14 mouse cellular contexts compared by ENCODE assay signal in the genomic region with DNA sequence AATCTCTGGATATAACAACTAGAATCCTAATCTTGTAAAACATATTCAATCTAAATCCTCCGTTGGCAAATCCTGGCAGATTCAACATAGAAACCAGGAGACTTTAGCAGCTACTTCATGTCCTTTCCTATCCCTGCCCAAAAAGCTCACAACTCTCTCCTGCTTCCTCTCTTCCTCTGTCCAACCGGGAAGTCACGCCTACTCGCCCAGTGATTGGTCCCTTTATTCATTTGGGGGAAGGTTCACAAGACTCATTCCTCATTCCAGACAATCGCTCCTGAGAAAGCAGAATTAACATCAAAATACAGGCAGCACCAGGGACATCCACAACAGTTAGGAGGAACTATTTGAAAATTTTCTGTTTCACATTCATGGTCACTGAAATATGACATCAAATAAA.
DNase-seq lines count a peak whose midpoint lies in the region; ATAC-seq lines count a peak whose summit lies in the region.
"Had no signal": no experiment of that assay in that cellular context is flagged by ENCODE, and none has a peak within 500 bp of the region (broad histone marks: within the 10 kb centered on the region; RNA-seq: fewer than 3 reads in every experiment).

No protein-coding gene starts in this region.

- H3K9ac ChIP-seq in hindbrain, embryonic 11.5 days (ENCODE audit: low read depth, low read length) = no peak overlapping the region
- H3K9ac ChIP-seq in midbrain, embryonic 16.5 days (ENCODE audit: low read depth, low read length) = no peak overlapping the region
- H3K9ac ChIP-seq: heart, embryonic 15.5 days; intestine, embryonic 15.5 days; liver, embryonic 14.5 days had no signal

- no peaks in the 10 kb centered on the region for H3K9me3 ChIP-seq in hindbrain, embryonic 11.5 days (ENCODE audit: control insufficient read depth, low read length)
- H3K9me3 ChIP-seq in midbrain, embryonic 16.5 days (replicated peaks; ENCODE audit: control insufficient read depth, low read length, poor library complexity, severe bottlenecking) = no peaks in the 10 kb centered on the region
- H3K9me3 ChIP-seq: heart, embryonic 15.5 days; intestine, embryonic 15.5 days had no signal

- no peak overlapping the region for H3K4me2 ChIP-seq in hindbrain, embryonic 11.5 days (replicated peaks; ENCODE audit: low read depth, low read length)
- no peak overlapping the region for H3K4me2 ChIP-seq in midbrain, embryonic 16.5 days (ENCODE audit: low read length)
- H3K4me2 ChIP-seq: heart, embryonic 15.5 days; intestine, embryonic 15.5 days had no signal

- ATAC-seq in hindbrain, embryonic 11.5 days (ENCODE audit: low FRiP score) = peak; percentile 80
- ATAC-seq in midbrain, embryonic 16.5 days = peak; percentile 42; the same call in 1 of the 2 replicates
- ATAC-seq in CD4-positive, CD25-positive, alpha-beta regulatory T cell, adult 4 months = no peak
- ATAC-seq: intestine, embryonic 15.5 days had no signal

- no peaks in the 10 kb centered on the region for H3K36me3 ChIP-seq in hindbrain, embryonic 11.5 days (ENCODE audit: control insufficient read depth, insufficient read depth, low read length)
- H3K36me3 ChIP-seq in midbrain, embryonic 16.5 days (ENCODE audit: control insufficient read depth, insufficient read depth, low read length) = no peaks in the 10 kb centered on the region
- H3K36me3 ChIP-seq: heart, embryonic 15.5 days; intestine, embryonic 15.5 days had no signal

- 15% methylated on average over 5 of the region's 5 CpGs for WGBS in hindbrain, embryonic 11.5 days
- 20% methylated on average over 5 of the region's 5 CpGs for WGBS in midbrain, embryonic 16.5 days

- DNase-seq in heart, adult 11 months = peak; percentile 89
- no peak for DNase-seq in heart, adult 8-10 months (ENCODE audit: low spot score)
- DNase-seq in ZHBTc4 (ENCODE audit: low read depth, low spot score) = peak; percentile 50
- DNase-seq in hindbrain, embryonic 11.5 days (ENCODE audit: low spot score) = peak; percentile 31
- no peak for DNase-seq in layer of hippocampus, postnatal 10 days (ENCODE audit: low spot score in 2 of 2)
- DNase-seq in cerebellum, adult 11-12 months = no peak
- DNase-seq: cerebellum, adult 8-10 months; right cerebral cortex, postnatal 25 days had no signal

- no peaks in the 10 kb centered on the region for H3K4me1 ChIP-seq in hindbrain, embryonic 11.5 days (replicated peaks; ENCODE audit: control insufficient read depth, insufficient read depth, low read length)
- no peaks in the 10 kb centered on the region for H3K4me1 ChIP-seq in midbrain, embryonic 16.5 days (ENCODE audit: control insufficient read depth, insufficient read depth, low read length)
- H3K4me1 ChIP-seq: heart, embryonic 15.5 days; intestine, embryonic 15.5 days had no signal

- H3K4me3 ChIP-seq in hindbrain, embryonic 11.5 days (ENCODE audit: low read depth, low read length) = no peak overlapping the region
- H3K4me3 ChIP-seq in midbrain, embryonic 16.5 days (ENCODE audit: low read depth, low read length) = no peak overlapping the region
- H3K4me3 ChIP-seq: erythroblast, embryonic 14.5 days; heart, embryonic 15.5 days; intestine, embryonic 15.5 days had no signal

- H3K27ac ChIP-seq in hindbrain, embryonic 11.5 days (ENCODE audit: low read depth, low read length) = no peak overlapping the region
- no peak overlapping the region for H3K27ac ChIP-seq in midbrain, embryonic 16.5 days (ENCODE audit: low read length)
- H3K27ac ChIP-seq: heart, embryonic 15.5 days; intestine, embryonic 15.5 days; liver, embryonic 14.5 days had no signal

- no peaks in the 10 kb centered on the region for H3K27me3 ChIP-seq in hindbrain, embryonic 11.5 days (ENCODE audit: control insufficient read depth, insufficient read depth, low read length)
- no peaks in the 10 kb centered on the region for H3K27me3 ChIP-seq in midbrain, embryonic 16.5 days (ENCODE audit: control insufficient read depth, insufficient read depth, low read depth, low read length)
- H3K27me3 ChIP-seq: heart, embryonic 15.5 days; intestine, embryonic 15.5 days had no signal

Comparison
In these comparisons a context has a peak if more than half of its experiments do, and no peak if none do; other contexts are left out.
1. DNase-seq: peak in heart, adult 11 months (single experiment), ZHBTc4 (single experiment) and hindbrain, embryonic 11.5 days (single experiment); none in heart, adult 8-10 months (single experiment), layer of hippocampus, postnatal 10 days (0 of 2) and cerebellum, adult 11-12 months (single experiment).